Mouse (Mus musculus): ENCODE data around the gene Pin4. TPM values are rescaled to one million over a fixed set of nuclear protein-coding genes. Genes with fewer than 3 reads are reported as not detected.

Pin4 gene
- polyA plus RNA-seq (2015; fragmentation: Nextera tagmentation; extraction: Ambion mirVana), result 35.2 and 38.2 TPM in 2 replicates

GRCm38 (mm10) chrX:102119042-102119864, at the start of gene Pin4:
Gene Pin4, plus strand, starts transcription at chrX:102119447.
- Histone ChIP-seq H3K4me2 (ENCODE audit: low read depth, low read length) (peak within 1 kb of the TSS; percentile 73), H3K9me3 (replicated peaks; ENCODE audit: control insufficient read depth, low read length) (no peaks in the 10 kb centered on the region), H3K27me3 (ENCODE audit: control insufficient read depth, insufficient read depth, low read length) (no peaks in the 10 kb centered on the region; the same call in 1 of the 2 replicates), H3K27ac (ENCODE audit: low read length) (0 out of 2 replicates have a peak within 1 kb of the TSS, but pooled peaks have one; percentile 46), H3K4me3 (ENCODE audit: low read length) (peak within 1 kb of the TSS; percentile 62), H3K4me1 (ENCODE audit: control insufficient read depth, insufficient read depth, low read length) (peaks cover 4% of the 10 kb centered on the region), H3K36me3 (ENCODE audit: control insufficient read depth, insufficient read depth) (peaks cover 5% of the 10 kb centered on the region; the same call in 1 of the 2 replicates), H3K9ac (ENCODE audit: low read length) (peak within 1 kb of the TSS; percentile 74)
- WGBS, result 16% methylated on average over 30 of the region's 30 CpGs
- peak; percentile 98 for ATAC-seq (replicated peaks; ENCODE audit: extremely low read depth, insufficient read depth, low FRiP score)

DNA sequence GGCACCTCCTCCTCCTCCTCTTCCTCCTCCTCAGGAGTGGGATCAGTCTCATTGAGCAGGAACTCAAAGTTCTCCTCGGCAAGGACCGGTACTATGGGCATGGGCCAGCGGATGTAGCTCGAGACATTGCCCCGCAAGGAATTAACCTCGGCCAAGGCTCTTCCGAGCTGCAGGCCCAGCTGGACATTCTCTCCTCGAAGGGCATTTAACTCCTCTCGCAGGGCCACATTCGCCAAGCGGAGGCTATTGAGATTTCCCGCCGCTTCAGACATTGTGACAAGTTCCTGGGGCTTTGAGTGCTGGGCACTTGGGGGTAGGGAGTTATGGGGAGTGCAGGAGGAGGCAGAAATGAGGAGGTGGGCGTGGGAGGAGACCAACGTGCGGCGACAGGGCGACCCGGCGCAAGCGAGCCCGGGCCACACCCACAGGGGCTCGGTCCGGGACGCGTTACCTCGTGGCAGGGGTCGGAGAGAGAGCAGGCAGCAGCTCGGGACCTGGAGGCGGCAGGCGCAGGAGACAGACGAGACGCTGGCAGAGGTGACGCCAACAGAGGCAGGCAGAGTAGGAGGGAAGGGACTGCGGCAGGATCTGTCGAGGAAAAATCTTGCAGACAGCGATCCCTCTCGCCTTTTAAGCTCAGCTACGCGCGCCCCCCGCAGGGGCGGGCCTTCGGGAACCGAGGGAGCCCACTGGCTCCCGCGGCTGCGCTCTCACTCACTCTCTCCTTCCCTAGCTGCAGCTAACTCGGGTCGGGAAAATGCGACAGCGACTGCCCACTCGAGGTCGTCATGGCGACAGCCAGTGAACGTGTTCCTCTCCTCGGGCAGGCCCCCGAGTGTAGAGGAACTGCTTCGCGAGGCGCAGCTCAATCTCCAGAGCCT, 48.4 kb upstream of the Pin4 start, which contains the start of gene Rtl5:
Gene Rtl5, minus strand, starts transcription at position 714 of the 881 bp plus-strand sequence.
- Histone ChIP-seq H3K36me3 (ENCODE audit: control insufficient read depth, insufficient read depth) (no peaks in the 10 kb centered on the region), H3K4me2 (ENCODE audit: low read depth, low read length) (peak within 1 kb of the TSS; percentile 85), H3K27me3 (ENCODE audit: control insufficient read depth, insufficient read depth, low read length) (no peaks in the 10 kb centered on the region; the same call in 1 of the 2 replicates), H3K4me3 (ENCODE audit: low read length) (peak within 1 kb of the TSS; percentile 59), H3K4me1 (ENCODE audit: control insufficient read depth, insufficient read depth, low read length) (0 out of 2 replicates have a peak, but pooled peaks cover 4% of the 10 kb centered on the region), H3K27ac (ENCODE audit: low read length) (peak within 1 kb of the TSS; percentile 73), H3K9me3 (replicated peaks; ENCODE audit: control insufficient read depth, low read length) (no peaks in the 10 kb centered on the region), H3K9ac (ENCODE audit: low read length) (peak within 1 kb of the TSS; percentile 73)
- ATAC-seq (replicated peaks; ENCODE audit: extremely low read depth, insufficient read depth, low FRiP score), result peak; percentile 90
- 14% methylated on average over 61 of the region's 61 CpGs for WGBS

DNA sequence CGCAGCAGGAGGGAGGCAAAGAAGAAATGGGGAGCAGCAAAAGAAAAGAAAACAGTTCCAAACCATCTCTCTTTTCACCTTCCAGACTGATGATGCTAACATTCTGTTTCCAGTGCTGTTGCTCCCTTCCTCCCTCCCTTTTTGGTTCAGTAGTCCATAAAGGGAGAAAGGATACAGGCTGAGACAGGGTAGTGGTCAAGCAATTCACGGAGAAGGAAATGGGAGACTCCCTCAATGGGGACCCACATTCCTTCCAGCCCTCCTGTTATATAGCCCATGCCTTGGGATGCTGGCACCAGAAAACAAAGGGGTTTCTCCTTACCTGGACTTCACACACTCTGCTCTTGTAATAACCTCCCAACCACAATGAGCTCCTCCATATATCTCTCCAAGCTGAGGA, 47.7 kb upstream of the Pin4 start:
- Histone ChIP-seq H3K4me3 (ENCODE audit: low read length) (peak overlapping the region; percentile 59), H3K9ac (ENCODE audit: low read length) (peak overlapping the region; percentile 18; the same call in 1 of the 2 replicates), H3K36me3 (ENCODE audit: control insufficient read depth, insufficient read depth) (no peaks in the 10 kb centered on the region), H3K27ac (ENCODE audit: low read length) (no peak overlapping the region), H3K4me1 (ENCODE audit: control insufficient read depth, insufficient read depth, low read length) (0 out of 2 replicates have a peak, but pooled peaks cover 4% of the 10 kb centered on the region), H3K27me3 (ENCODE audit: control insufficient read depth, insufficient read depth, low read length) (no peaks in the 10 kb centered on the region; the same call in 1 of the 2 replicates), H3K9me3 (replicated peaks; ENCODE audit: control insufficient read depth, low read length) (no peaks in the 10 kb centered on the region), H3K4me2 (ENCODE audit: low read depth, low read length) (peak overlapping the region; percentile 85)
- no peak for ATAC-seq (replicated peaks; ENCODE audit: extremely low read depth, insufficient read depth, low FRiP score)
- WGBS, result 20% methylated on average over 2 of the region's 2 CpGs

GRCm38 (mm10) chrX:102073605-102074325, 45.5 kb upstream of the Pin4 start:
- no peaks in the 10 kb centered on the region for H3K36me3 ChIP-seq (ENCODE audit: control insufficient read depth, insufficient read depth)
- no peak overlapping the region for H3K9ac ChIP-seq (ENCODE audit: low read length)
- 77% methylated on average over 14 of the region's 14 CpGs for WGBS
- H3K9me3 ChIP-seq (replicated peaks; ENCODE audit: control insufficient read depth, low read length), result no peaks in the 10 kb centered on the region
- H3K27me3 ChIP-seq (ENCODE audit: control insufficient read depth, insufficient read depth, low read length), result no peaks in the 10 kb centered on the region
- H3K4me1 ChIP-seq (ENCODE audit: control insufficient read depth, insufficient read depth, low read length), result 0 out of 2 replicates have a peak, but pooled peaks cover 4% of the 10 kb centered on the region
- ATAC-seq (replicated peaks; ENCODE audit: extremely low read depth, insufficient read depth, low FRiP score), result no peak
- H3K4me2 ChIP-seq (ENCODE audit: low read depth, low read length), result no peak overlapping the region
- H3K4me3 ChIP-seq (ENCODE audit: low read length), result no peak overlapping the region
- H3K27ac ChIP-seq (ENCODE audit: low read length), result no peak overlapping the region

GRCm38 (mm10) chrX:102074435-102074834, 44.8 kb upstream of the Pin4 start:
- H3K9me3 ChIP-seq (replicated peaks; ENCODE audit: control insufficient read depth, low read length), result no peaks in the 10 kb centered on the region
- H3K27me3 ChIP-seq (ENCODE audit: control insufficient read depth, insufficient read depth, low read length), result no peaks in the 10 kb centered on the region
- no peak for ATAC-seq (replicated peaks; ENCODE audit: extremely low read depth, insufficient read depth, low FRiP score)
- H3K9ac ChIP-seq (ENCODE audit: low read length), result no peak overlapping the region
- H3K4me3 ChIP-seq (ENCODE audit: low read length), result no peak overlapping the region
- no peak overlapping the region for H3K4me2 ChIP-seq (ENCODE audit: low read depth, low read length)
- 73% methylated on average over 5 of the region's 5 CpGs for WGBS
- H3K4me1 ChIP-seq (ENCODE audit: control insufficient read depth, insufficient read depth, low read length), result 0 out of 2 replicates have a peak, but pooled peaks cover 4% of the 10 kb centered on the region
- H3K27ac ChIP-seq (ENCODE audit: low read length), result no peak overlapping the region
- no peaks in the 10 kb centered on the region for H3K36me3 ChIP-seq (ENCODE audit: control insufficient read depth, insufficient read depth)

DNA sequence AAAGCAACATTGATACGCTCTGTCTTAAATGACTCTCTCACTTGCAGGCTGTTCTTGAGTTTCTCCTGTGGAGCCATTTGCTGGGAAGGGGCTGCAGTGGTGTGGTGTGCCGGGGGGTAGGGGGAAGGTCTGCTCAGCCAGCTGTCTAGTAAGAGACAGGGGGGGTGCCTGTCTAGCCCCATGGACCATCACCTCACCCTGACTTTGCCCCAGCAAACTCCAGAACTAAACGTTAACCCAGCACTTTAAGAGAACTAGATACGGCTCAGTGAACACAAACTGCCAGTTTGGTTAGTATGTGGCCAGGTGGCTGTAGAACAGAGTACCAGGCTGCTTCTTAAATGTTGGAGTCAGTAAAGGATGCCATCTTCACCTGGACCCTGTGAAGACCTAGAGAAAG, 44.1 kb upstream of the Pin4 start:
- H3K4me2 ChIP-seq (ENCODE audit: low read depth, low read length), result no peak overlapping the region
- no peak overlapping the region for H3K9ac ChIP-seq (ENCODE audit: low read length)
- H3K27me3 ChIP-seq (ENCODE audit: control insufficient read depth, insufficient read depth, low read length), result no peaks in the 10 kb centered on the region
- no peak overlapping the region for H3K4me3 ChIP-seq (ENCODE audit: low read length)
- H3K27ac ChIP-seq (ENCODE audit: low read length), result no peak overlapping the region
- ATAC-seq (replicated peaks; ENCODE audit: extremely low read depth, insufficient read depth, low FRiP score), result no peak
- no peaks in the 10 kb centered on the region; the same call in 1 of the 2 replicates for H3K36me3 ChIP-seq (ENCODE audit: control insufficient read depth, insufficient read depth)
- H3K9me3 ChIP-seq (replicated peaks; ENCODE audit: control insufficient read depth, low read length), result no peaks in the 10 kb centered on the region
- WGBS, result 63% methylated on average over 4 of the region's 4 CpGs
- no peaks in the 10 kb centered on the region for H3K4me1 ChIP-seq (ENCODE audit: control insufficient read depth, insufficient read depth, low read length)

DNA sequence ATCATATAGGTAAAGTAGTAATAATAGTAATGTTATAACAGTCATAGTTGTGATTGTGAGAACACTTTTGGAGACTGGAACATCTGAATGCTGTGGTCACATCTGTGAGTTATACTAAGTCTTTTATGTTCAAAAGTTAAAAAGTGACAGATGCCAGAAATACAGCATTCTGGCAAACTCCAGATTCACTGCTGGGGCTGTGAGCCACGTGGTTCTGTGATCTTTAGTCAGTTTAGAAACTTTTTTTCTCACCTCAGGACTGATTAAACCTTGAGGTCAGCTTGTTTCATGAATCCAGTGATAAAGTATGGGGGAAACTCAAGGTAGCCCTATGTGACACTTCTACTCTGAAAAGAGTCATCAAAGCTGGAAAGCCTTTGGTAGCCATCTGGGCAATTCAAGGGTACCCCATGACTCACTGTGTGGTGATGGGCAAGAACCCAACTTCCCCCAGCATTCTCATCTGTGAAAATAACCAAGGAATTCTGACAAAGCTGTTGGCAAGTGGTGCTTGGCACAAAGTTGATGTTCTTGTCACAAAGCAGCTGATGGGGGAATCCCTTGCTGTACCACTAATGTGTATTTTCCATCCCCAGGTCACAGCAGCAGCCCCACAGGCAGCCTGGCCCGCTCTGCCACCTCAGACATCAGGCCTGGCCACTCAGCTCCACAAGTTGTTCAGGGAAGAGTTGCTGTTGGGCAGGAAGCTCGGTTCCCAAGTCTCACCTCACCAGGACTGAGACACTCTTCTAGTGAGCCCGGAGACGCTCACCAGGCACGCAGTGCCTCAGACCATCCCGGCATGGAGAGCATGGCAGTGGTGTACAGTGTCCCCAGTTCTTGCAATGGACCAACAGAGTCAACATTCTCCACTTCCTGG, 42.1 kb upstream of the Pin4 start:
- H3K27ac ChIP-seq (ENCODE audit: low read length), result no peak overlapping the region
- ATAC-seq (replicated peaks; ENCODE audit: extremely low read depth, insufficient read depth, low FRiP score), result no peak
- H3K9me3 ChIP-seq (replicated peaks; ENCODE audit: control insufficient read depth, low read length), result no peaks in the 10 kb centered on the region
- no peaks in the 10 kb centered on the region for H3K27me3 ChIP-seq (ENCODE audit: control insufficient read depth, insufficient read depth, low read length)
- no peak overlapping the region for H3K4me3 ChIP-seq (ENCODE audit: low read length)
- WGBS, result 82% methylated on average over 7 of the region's 7 CpGs
- H3K9ac ChIP-seq (ENCODE audit: low read length), result no peak overlapping the region
- H3K4me1 ChIP-seq (ENCODE audit: control insufficient read depth, insufficient read depth, low read length), result no peaks in the 10 kb centered on the region
- no peak overlapping the region for H3K4me2 ChIP-seq (ENCODE audit: low read depth, low read length)
- no peaks in the 10 kb centered on the region; the same call in 1 of the 2 replicates for H3K36me3 ChIP-seq (ENCODE audit: control insufficient read depth, insufficient read depth)

- no peak overlapping the region for H3K4me3 ChIP-seq (ENCODE audit: low read length)
- 69% methylated on average over 10 of the region's 10 CpGs for WGBS
- no peaks in the 10 kb centered on the region for H3K27me3 ChIP-seq (ENCODE audit: control insufficient read depth, insufficient read depth, low read length)
- peaks cover 7% of the 10 kb centered on the region; the same call in 1 of the 2 replicates for H3K36me3 ChIP-seq (ENCODE audit: control insufficient read depth, insufficient read depth)
- H3K4me1 ChIP-seq (ENCODE audit: control insufficient read depth, insufficient read depth, low read length), result no peaks in the 10 kb centered on the region
- H3K9ac ChIP-seq (ENCODE audit: low read length), result no peak overlapping the region
- H3K9me3 ChIP-seq (replicated peaks; ENCODE audit: control insufficient read depth, low read length), result no peaks in the 10 kb centered on the region
- H3K4me2 ChIP-seq (ENCODE audit: low read depth, low read length), result no peak overlapping the region
- no peak overlapping the region for H3K27ac ChIP-seq (ENCODE audit: low read length)
- ATAC-seq (replicated peaks; ENCODE audit: extremely low read depth, insufficient read depth, low FRiP score), result no peak
These were observed 38.2 kb upstream of the Pin4 start for GRCm38 (mm10) chrX:102081076-102081475.

Measured in heart, embryonic 16.5 days (tissue).